Mouse (Mus musculus) 3134 (cell line): ENCODE data around the gene Slit3.
A peak's percentile ranks its signal among the peaks of the same experiment; 100 is the strongest.

Experiments
- DNase-seq: peaks from one replicate; pipeline ENCODE4 v3.0.0-alpha.2; 2011; ENCODE audit warnings: low spot score; ENCODE audit not compliant: insufficient read length; ENCODE audit errors: extremely low read depth

Slit3 gene

GRCm38 (mm10) chr11:35726341-35726846, 605.4 kb downstream of the Slit3 start:
- DNase-seq, result no peak

GRCm38 (mm10) chr11:35728200-35728599, 607.2 kb downstream of the Slit3 start:
- DNase-seq, result no peak

GRCm38 (mm10) chr11:35729186-35729585, 608.2 kb downstream of the Slit3 start:
- DNase-seq, result no peak

DNA sequence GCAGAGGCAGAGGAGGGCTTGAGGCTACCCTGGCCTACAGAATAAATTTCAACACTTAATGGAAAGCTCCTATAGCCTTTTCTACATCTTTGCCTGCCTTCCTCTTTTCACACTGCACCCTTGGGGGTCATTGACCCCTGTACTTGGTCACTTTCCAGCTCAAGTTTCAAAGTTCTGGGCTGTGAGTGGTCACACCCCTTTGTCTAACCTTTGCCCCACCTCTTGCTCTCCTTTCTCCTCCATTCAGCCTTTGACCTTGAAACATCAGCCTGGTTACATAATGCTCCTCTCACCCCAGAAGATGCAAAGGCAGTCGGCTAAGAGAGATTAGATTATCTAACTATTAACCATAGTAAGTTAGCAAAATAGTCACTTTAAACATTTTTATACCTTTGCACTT, 611.3 kb downstream of the Slit3 start:
- DNase-seq, result no peak

GRCm38 (mm10) chr11:35736817-35737216, 615.8 kb downstream of the Slit3 start:
- no peak for DNase-seq

DNA sequence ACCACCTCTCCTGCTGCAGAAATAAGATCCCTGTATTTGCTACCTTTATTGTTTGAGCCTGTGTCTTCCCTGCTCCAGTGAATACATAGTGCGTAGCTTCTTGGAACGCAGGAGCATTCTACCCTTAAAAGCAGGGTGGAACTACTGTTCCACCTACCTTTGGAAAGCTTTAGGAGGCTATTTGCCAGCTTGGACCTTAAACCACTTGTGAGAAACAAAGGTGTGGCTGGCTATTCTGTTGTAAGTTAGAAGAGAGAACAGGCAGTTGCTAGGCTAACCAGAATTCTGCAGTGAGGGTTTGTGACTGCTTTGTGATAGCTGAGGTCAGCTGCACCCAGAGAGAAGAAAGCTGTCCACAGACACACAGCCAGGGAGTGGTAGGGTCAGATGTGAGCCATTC, 616.2 kb downstream of the Slit3 start:
- DNase-seq, result no peak

DNA sequence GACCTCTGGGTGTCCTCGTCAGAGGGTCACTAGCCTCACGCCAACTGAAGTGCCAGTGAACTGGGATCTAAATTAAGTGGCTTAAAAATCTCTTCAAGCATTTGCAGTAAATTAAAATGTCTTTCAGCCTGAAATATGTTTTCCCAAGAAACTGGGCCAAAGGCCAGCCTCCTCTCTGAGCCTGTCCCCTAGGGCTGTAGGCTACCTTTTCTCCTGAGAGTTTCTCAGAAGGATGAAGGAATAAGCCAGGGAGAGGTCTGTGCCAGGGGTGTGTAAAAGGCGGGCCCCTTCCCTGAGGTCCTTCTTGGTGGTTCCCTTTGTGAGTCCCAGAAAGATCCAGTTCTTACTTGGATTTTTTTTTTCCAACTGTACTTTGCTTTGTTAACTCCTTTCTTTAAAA, 617.1 kb downstream of the Slit3 start:
- no peak for DNase-seq

- no peak for DNase-seq
Measured at GRCm38 (mm10) chr11:35743586-35743985, 622.6 kb downstream of the Slit3 start.

- no peak for DNase-seq
Measured at GRCm38 (mm10) chr11:35744571-35744970, 623.5 kb downstream of the Slit3 start.

GRCm38 (mm10) chr11:35750578-35750977, 629.6 kb downstream of the Slit3 start:
- DNase-seq, result peak; percentile 60

DNA sequence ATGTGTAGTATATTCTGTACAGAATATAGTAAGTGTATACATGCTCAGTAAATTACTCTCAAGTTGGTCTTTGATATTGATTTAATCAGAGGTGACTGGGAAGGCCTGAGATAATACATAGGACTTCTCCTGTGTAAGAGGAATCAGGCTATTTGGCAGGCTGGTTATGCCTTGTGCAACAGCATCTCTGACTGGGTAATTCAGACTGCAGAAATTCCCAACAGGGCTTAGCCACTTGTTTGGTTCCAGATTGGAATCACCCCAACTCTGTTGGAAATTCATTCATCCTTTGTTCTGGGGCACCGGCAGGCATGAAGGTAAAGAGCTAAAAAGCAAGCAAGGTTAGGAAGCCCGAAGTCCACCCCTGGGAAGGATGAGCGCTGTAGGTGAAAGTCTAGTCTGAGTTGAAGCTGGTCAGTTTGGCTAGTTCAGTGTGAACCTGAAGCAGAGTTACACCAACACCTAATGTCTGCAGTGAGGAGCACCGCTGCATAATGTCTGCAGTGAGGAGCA, 633.9 kb downstream of the Slit3 start:
- DNase-seq, result no peak

DNA sequence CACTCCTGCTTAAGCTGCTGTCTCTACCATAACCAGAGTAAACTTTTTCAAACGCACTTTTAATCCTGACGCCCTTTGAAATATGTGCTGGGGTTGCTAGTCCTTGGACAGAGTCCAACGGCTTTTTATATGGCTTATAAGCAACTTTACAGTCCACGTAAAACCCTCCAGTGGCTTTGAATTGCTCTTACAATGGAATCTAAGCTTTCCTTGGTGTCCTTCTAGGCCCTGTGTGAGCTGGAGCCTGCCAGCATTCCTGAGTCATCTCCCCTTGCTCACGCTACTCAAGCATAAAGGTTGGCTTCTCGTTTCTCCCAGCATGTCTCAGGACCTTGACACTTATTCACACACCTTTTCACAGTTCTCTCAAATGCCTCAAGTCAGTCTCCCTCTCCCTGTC, 634.5 kb downstream of the Slit3 start:
- DNase-seq, result peak; percentile 22

- DNase-seq, result no peak
Measured at GRCm38 (mm10) chr11:35756411-35757303, 635.6 kb downstream of the Slit3 start.
